Mouse (Mus musculus): ENCODE data around the gene Sgf29.

GRCm38 (mm10) chr7:126702358-126702757 is 53.2 kb downstream of the Sgf29 start:
- TF ChIP-seq CTCF (IDR thresholded peaks at IDR 0.05; ENCODE audit: insufficient read depth, low read length) (no peak), POLR2A (IDR thresholded peaks at IDR 0.05; ENCODE audit: borderline replicate concordance, extremely low read depth, low read depth, low read length) (no peak)

Measured in lung, adult 2 months (tissue).